19 mouse cellular contexts compared by ENCODE assay signal in the genomic region with DNA sequence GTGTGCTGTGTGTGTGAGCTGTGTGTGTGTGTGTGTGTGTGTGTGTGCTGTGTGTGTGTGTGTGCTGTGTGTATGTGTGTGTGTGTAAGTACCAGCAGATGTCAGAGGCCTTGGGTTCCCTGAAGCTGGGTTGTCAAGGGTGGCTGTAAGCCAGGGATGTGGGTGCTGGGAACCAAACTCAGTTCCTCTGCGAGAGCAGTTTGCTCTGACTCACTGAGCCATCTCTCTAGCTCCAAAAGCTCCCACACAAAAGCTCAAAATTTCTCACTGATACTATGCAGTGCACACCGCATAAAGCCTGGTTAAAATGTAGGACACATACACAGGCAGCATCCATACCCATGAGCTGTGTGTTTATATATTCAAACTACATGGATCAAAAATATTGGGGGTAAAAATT.
"Had no signal": no experiment of that assay in that cellular context is flagged by ENCODE, and none has a peak within 500 bp of the region (broad histone marks: within the 10 kb centered on the region; RNA-seq: fewer than 3 reads in every experiment).

No protein-coding gene starts in this region.

- H3K27me3 ChIP-seq: liver, embryonic 13.5 days; liver, embryonic 15.5 days; lung, embryonic 15.5 days; megakaryocyte, embryonic 14.5 days; midbrain, embryonic 12.5 days; neural tube, embryonic 13.5 days had no signal

- H3K9me3 ChIP-seq: liver, embryonic 13.5 days; liver, embryonic 15.5 days; lung, embryonic 15.5 days; megakaryocyte, embryonic 14.5 days; midbrain, embryonic 12.5 days; neural tube, embryonic 13.5 days had no signal

- H3K4me2 ChIP-seq: liver, embryonic 11.5 days; liver, embryonic 13.5 days; liver, embryonic 15.5 days; lung, embryonic 15.5 days; midbrain, embryonic 12.5 days; neural tube, embryonic 13.5 days had no signal

- ATAC-seq: liver, postnatal 0 days; lung, postnatal 0 days; midbrain, embryonic 16.5 days had no signal

- H3K9ac ChIP-seq: liver, embryonic 13.5 days; liver, embryonic 15.5 days; liver, postnatal 0 days; lung, embryonic 15.5 days; midbrain, embryonic 12.5 days; neural tube, embryonic 13.5 days had no signal

- H3K27ac ChIP-seq: liver, embryonic 13.5 days; liver, embryonic 15.5 days; lung, embryonic 15.5 days; macrophage; midbrain, embryonic 12.5 days; neural tube, embryonic 13.5 days had no signal

- H3K4me3 ChIP-seq: liver, embryonic 13.5 days; liver, embryonic 15.5 days; lung, embryonic 15.5 days; megakaryocyte, embryonic 14.5 days; midbrain, embryonic 12.5 days; neural tube, embryonic 13.5 days had no signal

- DNase-seq: liver, embryonic 13.5 days; liver, postnatal 0 days; lung, adult 2 months; lung, postnatal 14 days; lung, postnatal 36 days; midbrain, embryonic 14.5 days; spleen, adult 18-20 months; thymus, adult 18-20 months; thymus, postnatal 14 days; thymus, postnatal 36 days had no signal

- H3K4me1 ChIP-seq: liver, embryonic 13.5 days; liver, embryonic 15.5 days; lung, embryonic 15.5 days; megakaryocyte, embryonic 14.5 days; midbrain, embryonic 12.5 days; neural tube, embryonic 13.5 days had no signal

- H3K36me3 ChIP-seq: liver, embryonic 13.5 days; liver, embryonic 15.5 days; lung, embryonic 15.5 days; midbrain, embryonic 12.5 days; neural tube, embryonic 13.5 days had no signal
